Mouse (Mus musculus) thymus, postnatal 36 days (tissue): ENCODE measurements around the gene Pde4d.
A peak's percentile ranks its signal among the peaks of the same experiment; 100 is the strongest.
"Not testable (repeated sequence)": the region's sequence is repeated elsewhere in the genome, so short reads cannot be mapped to it uniquely, and the experiment has no call there.

Source experiments
- DNase-seq, 2 experiments: peaks; one replicate each; pipeline ENCODE4 v3.0.0; 2022; ENCODE audit warnings: mixed read lengths in 2 of 2

The Pde4d gene

DNA sequence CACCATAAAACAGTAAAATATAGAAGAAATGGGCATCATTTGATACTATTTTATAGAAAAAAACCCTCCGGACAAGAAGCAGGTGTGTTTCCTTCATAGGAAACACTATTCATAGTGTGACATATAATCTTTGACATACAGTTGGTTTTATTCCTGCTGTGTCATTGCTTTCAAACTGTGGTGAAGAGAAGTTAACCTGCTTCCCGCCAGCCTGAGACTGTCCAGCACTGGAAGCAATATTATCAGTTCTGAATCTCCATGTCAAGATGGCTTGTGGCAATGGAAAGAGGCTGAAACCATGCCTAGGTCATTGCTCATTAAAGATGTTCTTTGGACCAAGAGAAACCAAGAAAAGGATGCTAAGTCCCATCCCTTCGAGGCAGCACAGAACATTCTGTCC is 265.3 kb downstream of the Pde4d start:
- no peak for DNase-seq

GRCm38 (mm10) chr13:108722234-108722633 is 272.5 kb downstream of the Pde4d start:
- peak; percentile 34 to 37 for DNase-seq

GRCm38 (mm10) chr13:108734356-108734755 is 284.6 kb downstream of the Pde4d start:
- not testable (repeated sequence) for DNase-seq

GRCm38 (mm10) chr13:108751155-108751840 is 301.6 kb downstream of the Pde4d start:
- no peak for DNase-seq

- no peak for DNase-seq
These were observed 307.7 kb downstream of the Pde4d start for GRCm38 (mm10) chr13:108757477-108757876.

- DNase-seq: no peak
These were observed 308.6 kb downstream of the Pde4d start for GRCm38 (mm10) chr13:108758331-108758730.

DNA sequence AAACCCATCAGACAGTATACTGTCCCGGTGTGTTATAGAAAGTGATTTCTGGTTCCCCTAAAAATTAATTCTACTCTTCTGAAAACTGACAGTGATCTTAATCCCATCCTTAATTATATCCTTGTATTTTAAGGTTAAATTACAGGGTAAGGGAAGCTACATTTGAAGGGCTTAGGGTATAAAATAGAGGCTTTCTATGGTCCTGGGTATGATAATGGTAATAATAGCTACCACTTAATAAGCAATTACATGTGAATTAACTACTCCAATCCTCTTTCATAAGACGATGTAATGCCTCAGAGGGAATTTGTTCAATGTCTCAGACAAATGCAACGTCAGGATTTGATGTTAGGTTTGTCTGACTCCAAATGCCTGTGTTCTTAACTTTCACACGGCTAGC is 309.4 kb downstream of the Pde4d start:
- no peak for DNase-seq

GRCm38 (mm10) chr13:108763295-108763694 is 313.5 kb downstream of the Pde4d start:
- no peak for DNase-seq

- DNase-seq: no peak
These were observed 316.4 kb downstream of the Pde4d start for GRCm38 (mm10) chr13:108766020-108766727.

- DNase-seq: no peak
These were observed 319.8 kb downstream of the Pde4d start for GRCm38 (mm10) chr13:108769465-108770056.

DNA sequence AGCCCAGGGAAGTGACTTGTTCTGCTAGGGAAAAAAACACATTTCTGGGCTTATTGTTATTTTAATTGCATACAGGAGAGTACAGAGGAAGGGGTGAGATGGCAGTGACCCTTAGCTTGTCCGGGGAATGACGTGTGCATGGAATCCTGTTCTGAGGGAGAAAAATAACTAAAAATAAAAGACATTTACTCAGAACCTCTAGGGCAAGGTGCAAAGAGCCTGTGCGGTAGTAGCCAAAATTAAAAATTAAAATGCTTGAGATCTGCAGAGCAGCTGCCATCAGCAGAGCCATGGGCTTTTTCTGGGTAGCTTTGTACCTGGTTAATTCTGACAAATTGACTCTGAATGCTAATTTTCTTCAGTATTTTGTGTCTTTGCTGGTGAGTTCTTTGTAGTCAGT is 322.6 kb downstream of the Pde4d start:
- DNase-seq: no peak

- DNase-seq: peak; percentile 8 to 25
These were observed 325.2 kb downstream of the Pde4d start for GRCm38 (mm10) chr13:108774981-108775380.

GRCm38 (mm10) chr13:108775882-108776281 is 326.1 kb downstream of the Pde4d start:
- no peak for DNase-seq

DNA sequence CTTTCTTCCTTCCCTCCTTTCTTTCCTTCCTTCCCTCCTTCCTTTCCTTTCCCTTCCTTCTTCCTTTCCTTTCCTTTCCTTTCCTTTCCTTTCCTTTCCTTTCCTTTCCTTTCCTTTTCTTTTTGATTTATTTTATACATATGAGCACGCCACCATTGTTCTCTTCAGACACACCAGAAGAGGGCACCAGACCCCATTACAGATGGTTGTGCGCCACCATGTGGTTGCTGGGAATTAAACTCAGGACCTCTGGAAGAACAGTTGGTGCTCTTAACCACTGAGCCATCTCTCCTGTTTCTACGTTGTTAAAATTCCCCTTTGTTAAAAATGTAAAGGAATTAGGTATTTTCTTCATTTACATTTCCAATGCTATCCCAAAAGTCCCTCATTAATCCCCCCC is 347.9 kb downstream of the Pde4d start:
- not testable (repeated sequence) for DNase-seq

DNA sequence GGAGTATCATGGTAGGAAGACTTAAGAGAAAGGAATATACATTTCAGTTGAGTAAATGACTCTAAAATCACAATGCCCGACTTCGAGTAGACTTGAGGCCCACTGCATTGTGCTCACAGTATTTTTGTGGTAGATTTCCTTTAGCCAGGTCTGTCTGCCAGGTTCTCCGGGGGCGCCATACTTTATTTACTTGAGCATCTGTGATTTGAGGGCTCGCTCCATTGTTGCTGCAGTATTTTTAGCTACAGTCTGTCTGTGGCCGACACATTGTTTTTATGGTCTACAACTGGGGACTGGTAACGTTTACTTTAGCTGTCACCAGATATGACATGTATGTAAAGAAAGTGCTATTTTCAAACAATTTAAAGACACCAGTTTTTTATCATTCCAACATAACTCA is 359.4 kb downstream of the Pde4d start:
- DNase-seq: no peak

DNA sequence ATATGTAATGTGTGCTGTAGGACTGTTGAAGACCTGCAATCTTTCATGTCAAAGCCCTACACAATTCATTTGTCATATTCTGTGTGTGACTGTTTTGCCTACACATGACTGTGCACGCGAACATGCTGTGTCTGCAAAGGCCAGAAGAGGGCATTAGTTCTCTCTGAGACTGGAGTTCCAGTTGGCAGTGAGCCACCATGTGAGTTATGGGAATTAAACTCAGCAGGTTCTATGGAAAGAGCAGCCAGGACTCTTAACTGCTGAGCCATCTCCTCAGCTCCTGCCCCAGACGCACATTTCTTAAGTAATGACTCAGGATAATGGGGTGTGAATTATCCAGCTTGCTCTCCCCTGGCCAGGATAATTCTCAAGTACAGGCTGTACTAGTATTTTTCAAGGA is 363.2 kb downstream of the Pde4d start:
- DNase-seq: peak; percentile 23 to 28

DNA sequence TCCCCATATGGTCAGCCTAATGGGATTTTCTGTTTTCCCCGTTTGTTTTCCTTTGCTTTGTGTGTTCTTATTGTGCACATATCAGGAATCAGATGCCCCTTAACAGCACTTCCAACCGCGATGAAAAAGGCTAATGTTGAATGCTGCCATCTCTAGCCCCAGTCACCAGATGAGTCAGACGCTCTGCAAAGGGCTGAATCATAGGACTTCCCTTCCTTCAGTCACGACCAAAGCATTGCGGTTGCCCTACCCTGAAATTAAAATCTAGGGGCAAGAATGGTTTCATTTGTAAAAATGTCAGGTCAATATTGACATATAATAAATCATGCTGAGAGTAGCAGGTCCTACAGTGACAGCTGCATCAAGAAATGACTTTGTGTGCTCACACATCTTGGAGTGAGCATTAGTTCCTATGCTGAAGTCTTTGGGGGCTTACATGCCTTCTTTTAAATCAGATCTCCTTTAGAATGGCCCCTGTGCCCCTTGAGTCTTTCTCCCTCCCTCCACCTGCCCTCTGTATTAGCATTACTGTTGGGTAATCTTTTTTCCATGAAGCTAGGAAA is 370.2 kb downstream of the Pde4d start:
- DNase-seq: no peak

DNA sequence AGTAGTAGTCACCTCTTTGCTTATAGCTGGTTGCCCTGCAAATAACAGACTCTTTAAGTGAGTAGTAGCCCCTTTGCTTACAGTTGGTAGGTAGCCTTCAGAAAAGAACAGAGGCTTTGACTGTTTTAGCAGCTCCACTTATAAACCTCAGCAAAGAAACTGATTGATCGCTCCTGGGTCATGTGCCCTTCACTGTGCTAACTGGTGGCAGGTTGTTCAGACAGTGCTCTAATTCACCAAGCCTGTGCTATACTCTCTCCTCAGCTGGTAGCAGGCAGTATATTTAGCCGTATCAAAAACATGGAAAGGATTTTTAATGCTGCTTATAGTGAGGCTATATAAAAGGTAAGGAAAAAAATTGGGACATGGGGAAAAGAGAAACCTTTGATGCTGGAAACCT is 370.7 kb downstream of the Pde4d start:
- DNase-seq: no peak

DNA sequence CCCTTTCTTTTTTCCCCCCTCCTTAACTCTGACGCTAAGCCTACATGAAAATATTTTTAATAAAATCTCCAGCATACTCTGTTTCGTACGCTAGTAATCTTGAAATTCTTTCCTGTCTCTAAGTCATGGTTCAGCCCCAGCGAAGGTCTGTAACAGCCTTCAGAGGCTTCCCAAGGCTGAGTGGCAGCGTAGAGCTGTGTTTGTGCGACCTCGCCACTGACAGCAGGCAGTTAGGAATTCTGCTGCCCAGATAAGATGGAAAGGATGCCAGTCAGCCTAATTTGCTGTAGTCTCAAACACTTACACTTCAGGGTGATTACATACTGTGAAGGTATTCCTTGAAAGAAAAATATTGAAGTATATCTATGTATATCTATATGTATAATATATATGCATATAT is 371.5 kb downstream of the Pde4d start:
- DNase-seq: no peak

- no peak for DNase-seq
These were observed 375.0 kb downstream of the Pde4d start for GRCm38 (mm10) chr13:108824638-108825310.

GRCm38 (mm10) chr13:108825501-108825900 is 375.8 kb downstream of the Pde4d start:
- DNase-seq: no peak

DNA sequence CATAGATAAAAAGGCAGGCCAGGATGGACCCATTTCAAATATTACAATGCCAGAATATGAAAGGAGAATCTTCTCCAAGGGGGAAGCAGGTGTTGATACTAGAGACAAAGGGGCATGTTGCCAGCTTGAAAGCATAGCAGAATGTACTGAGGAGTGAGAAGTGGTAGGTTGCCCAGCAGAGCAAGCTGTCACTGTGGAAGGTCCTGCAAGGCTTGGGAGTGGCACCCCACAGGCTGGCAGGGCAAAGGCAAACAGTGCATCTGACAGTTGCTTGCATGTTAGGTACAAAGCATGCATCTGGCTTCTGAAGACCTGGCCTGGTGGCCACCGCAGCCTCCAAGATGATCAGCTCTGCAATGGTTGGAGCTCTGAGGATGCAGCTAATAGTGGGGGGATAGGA is 384.4 kb downstream of the Pde4d start:
- DNase-seq: no peak

- DNase-seq: no peak
These were observed 386.6 kb downstream of the Pde4d start for GRCm38 (mm10) chr13:108836314-108836713.
